Mouse (Mus musculus) lung, postnatal 0 days (tissue): ENCODE measurements around the gene Calcrl. TPM values are rescaled to one million over a fixed set of nuclear protein-coding genes. Genes with fewer than 3 reads are reported as not detected.
A peak's percentile ranks its signal among the peaks of the same experiment; 100 is the strongest.

Experiments
- ATAC-seq: fragments of 200-750 bp; cut with Nextera tagmentation; 2 replicates; pipeline ENCODE4 v1.8.0; 2017; ENCODE audit warnings: moderate library complexity
- DNase-seq: peaks from one replicate; pipeline ENCODE4 v3.0.0-alpha.2; 2016; ENCODE audit warnings: low spot score
- H3K27ac ChIP-seq: fragments of 300-500 bp; sonication (generic); 2 replicates; pipeline ENCODE4 v1.5.1; 2014; ENCODE audit warnings: antibody characterized with exemption, mild to moderate bottlenecking, low read length, mixed read lengths
- H3K27me3 ChIP-seq: fragments of 300-500 bp; sonication (generic); replicated peaks from 2 replicates; pipeline ENCODE4 v1.6.1; 2014; ENCODE audit warnings: low read length, mixed read lengths; ENCODE audit not compliant: insufficient read depth
- H3K36me3 ChIP-seq: fragments of 300-500 bp; sonication (generic); 2 replicates; pipeline ENCODE4 v1.6.1; 2014; ENCODE audit warnings: low read length, mixed read lengths; ENCODE audit not compliant: insufficient read depth
- H3K4me1 ChIP-seq: fragments of 300-500 bp; sonication (generic); 2 replicates; pipeline ENCODE4 v1.6.1; 2014; ENCODE audit warnings: antibody characterized with exemption, low read depth, low read length, mixed read lengths; ENCODE audit not compliant: insufficient read depth
- H3K4me2 ChIP-seq: fragments of 300-500 bp; sonication (generic); replicated peaks from 2 replicates; pipeline ENCODE4 v1.6.1; 2014; ENCODE audit warnings: low read depth, mild to moderate bottlenecking, low read length, moderate library complexity, mixed read lengths
- H3K4me3 ChIP-seq: fragments of 300-500 bp; sonication (generic); 2 replicates; pipeline ENCODE4 v1.5.1; 2014; ENCODE audit warnings: low read depth, low read length
- H3K9ac ChIP-seq: fragments of 300-500 bp; sonication (generic); replicated peaks from 2 replicates; pipeline ENCODE4 v1.6.1; 2014; ENCODE audit warnings: low read depth, mild to moderate bottlenecking
- H3K9me3 ChIP-seq: fragments of 300-500 bp; sonication (generic); 2 replicates; pipeline ENCODE4 v1.6.1; 2016; ENCODE audit warnings: low read length, mixed read lengths
- CTCF ChIP-seq: IDR thresholded peaks from 2 replicates; pipeline ENCODE4 v1.5.1; 2016; ENCODE audit warnings: antibody characterized with exemption, mild to moderate bottlenecking
- EP300 ChIP-seq: IDR thresholded peaks from 2 replicates; pipeline ENCODE4 v1.6.1; 2016; ENCODE audit warnings: antibody characterized with exemption, mild to moderate bottlenecking, control low read depth
- WGBS: fragments of 180-500 bp; shearing (Covaris S2); extraction: QIAGEN DNeasy Blood & Tissue Kit; methylation state at CpG from one replicate; pipeline ENCODE4 v1.1.7; 2014; 5-methylcytosine and 5-hydroxymethylcytosine counted together
- polyA plus RNA-seq: library from polyadenylated mRNA; unstranded; fragments of >200 nt; fragmentation: Nextera tagmentation; extraction: Ambion mirVana; gene quantifications from 2 replicates; pipeline ENCODE4 v1.2.1, GENCODE M21; 2015

Calcrl gene
- polyA plus RNA-seq, 1 experiment from 2014 or later = 347 TPM

DNA sequence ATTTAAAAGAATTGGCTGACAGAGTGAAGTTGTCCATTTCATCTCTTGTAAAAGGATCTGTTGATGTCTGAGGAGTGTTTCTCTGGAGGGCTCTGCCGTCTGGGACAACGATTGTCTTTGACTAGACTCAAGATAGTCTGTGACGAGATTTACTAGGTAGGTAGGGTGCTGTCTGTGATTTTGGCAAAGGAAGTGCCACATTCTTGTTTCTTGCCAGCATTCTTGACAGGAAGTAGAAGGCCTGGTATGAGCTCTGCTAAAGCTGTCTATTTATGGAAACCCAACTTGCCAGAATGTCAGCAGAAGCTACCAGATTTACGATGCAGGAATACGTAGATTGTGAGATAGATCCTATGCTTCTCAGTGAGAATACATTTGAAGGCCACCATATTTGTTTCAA lies 16.7 kb upstream of the Calcrl start:
- H3K4me1 ChIP-seq = no peaks in the 10 kb centered on the region; the same call in 1 of the 2 replicates
- H3K27ac ChIP-seq = no peak overlapping the region
- WGBS = 47% methylated on average over 5 of the region's 5 CpGs
- DNase-seq = no peak
- TF ChIP-seq EP300 = no peak
- TF ChIP-seq CTCF = no peak
- no peak overlapping the region for H3K4me2 ChIP-seq
- H3K27me3 ChIP-seq = no peaks in the 10 kb centered on the region
- no peak for ATAC-seq
- no peak overlapping the region for H3K9ac ChIP-seq
- no peaks in the 10 kb centered on the region for H3K36me3 ChIP-seq
- H3K4me3 ChIP-seq = no peak overlapping the region
- H3K9me3 ChIP-seq = no peaks in the 10 kb centered on the region

DNA sequence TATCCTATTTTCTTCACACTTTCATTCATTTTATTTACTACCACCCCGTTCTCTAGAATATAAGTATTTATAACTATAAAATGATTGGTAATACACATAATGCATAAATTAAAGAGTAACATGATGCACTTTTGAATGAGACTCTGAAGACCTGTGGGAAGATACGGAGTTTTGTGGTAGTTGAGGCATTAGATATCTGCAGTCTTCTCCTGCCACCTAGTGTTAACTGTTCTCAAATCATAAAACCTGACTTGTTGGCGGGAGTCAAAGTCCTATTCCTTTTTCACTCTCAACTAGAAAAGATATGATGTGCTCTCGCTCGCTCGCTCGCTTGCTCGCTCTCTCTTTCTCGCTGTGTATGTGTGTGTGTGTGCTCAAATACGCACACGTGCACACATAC lies 4.5 kb upstream of the Calcrl start:
- DNase-seq (peak; percentile 82), ATAC-seq (no peak)
- Histone ChIP-seq H3K9me3 (no peaks in the 10 kb centered on the region), H3K4me1 (no peaks in the 10 kb centered on the region), H3K4me2 (no peak overlapping the region), H3K27ac (no peak overlapping the region), H3K27me3 (no peaks in the 10 kb centered on the region), H3K9ac (no peak overlapping the region), H3K36me3 (no peaks in the 10 kb centered on the region), H3K4me3 (no peak overlapping the region)
- no peak for TF ChIP-seq EP300
- TF ChIP-seq CTCF = peak; percentile 77
- WGBS = 41% methylated on average over 11 of the region's 11 CpGs

DNA sequence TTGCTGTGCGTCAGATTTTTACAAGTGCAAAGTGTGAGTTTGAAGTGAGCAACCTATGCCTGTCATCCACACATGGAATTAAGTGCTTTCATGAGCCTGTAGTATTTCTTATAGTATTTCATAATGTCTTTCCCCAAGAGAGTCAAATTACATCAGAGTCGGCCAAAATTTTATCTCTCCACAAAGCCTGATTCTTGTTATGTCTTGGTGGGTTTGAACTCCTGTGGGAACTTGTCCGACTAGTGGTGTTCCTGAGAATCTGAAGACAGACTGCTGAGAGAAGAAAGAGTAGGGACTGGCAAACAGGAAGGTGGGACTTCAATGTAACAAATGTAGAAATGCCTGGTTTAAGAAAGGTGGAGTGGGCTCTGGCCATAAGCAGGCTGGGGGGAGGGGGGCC lies 3.6 kb upstream of the Calcrl start:
- no peaks in the 10 kb centered on the region for H3K36me3 ChIP-seq
- no peaks in the 10 kb centered on the region for H3K27me3 ChIP-seq
- no peak overlapping the region for H3K4me3 ChIP-seq
- H3K9ac ChIP-seq = no peak overlapping the region
- no peak overlapping the region for H3K4me2 ChIP-seq
- H3K4me1 ChIP-seq = no peaks in the 10 kb centered on the region
- WGBS = 35% methylated on average over 3 of the region's 3 CpGs
- ATAC-seq (no peak), DNase-seq (no peak)
- H3K9me3 ChIP-seq = no peaks in the 10 kb centered on the region
- no peak overlapping the region for H3K27ac ChIP-seq
- TF ChIP-seq EP300 (no peak), CTCF (0 out of 2 replicates have a peak, but pooled peaks have one; percentile 7)

DNA sequence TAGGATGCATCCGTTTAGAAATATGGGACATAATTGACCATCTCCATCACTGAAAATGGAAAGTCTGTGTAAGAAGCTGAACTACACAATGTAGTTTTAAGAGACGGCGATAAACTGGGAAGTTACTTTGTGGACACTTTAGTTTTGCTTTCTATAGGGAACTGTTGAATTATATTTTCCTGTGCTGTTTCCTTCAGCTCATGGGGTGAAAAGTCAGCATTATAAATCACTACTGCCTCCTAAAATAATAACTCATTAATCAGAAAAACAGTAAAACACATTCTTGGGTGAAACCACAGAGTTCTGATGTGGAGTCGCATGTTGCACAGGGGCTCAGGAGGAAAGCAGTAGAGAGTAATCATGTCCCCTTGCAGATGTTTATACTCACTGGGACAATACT lies 1.3 kb upstream of the Calcrl start:
- Histone ChIP-seq H3K27me3 (no peaks in the 10 kb centered on the region), H3K9me3 (no peaks in the 10 kb centered on the region), H3K4me2 (no peak overlapping the region), H3K36me3 (no peaks in the 10 kb centered on the region), H3K4me3 (no peak overlapping the region), H3K4me1 (no peaks in the 10 kb centered on the region), H3K27ac (no peak overlapping the region), H3K9ac (no peak overlapping the region)
- ATAC-seq (no peak), DNase-seq (no peak)
- WGBS = 62% methylated on average over 4 of the region's 4 CpGs
- TF ChIP-seq CTCF (no peak), EP300 (no peak)

DNA sequence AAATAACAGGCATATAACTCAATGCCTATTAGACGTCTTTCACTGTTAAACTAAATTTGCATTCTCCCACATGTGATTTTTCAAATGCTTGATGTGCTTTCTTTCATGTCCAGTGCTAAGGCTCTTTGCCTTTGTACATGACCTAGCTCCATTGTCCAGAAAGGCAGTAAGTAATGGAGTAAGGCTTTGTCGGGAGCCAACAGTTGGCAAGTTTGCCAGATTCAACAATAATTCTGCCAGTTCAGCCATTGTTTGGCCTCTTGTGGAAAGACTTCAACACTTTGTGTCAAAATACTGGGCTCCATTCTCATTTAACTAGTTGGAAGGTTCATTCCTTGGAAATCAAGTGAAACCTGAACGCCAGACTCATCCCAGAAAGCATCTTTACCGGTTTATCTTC lies 8.7 kb downstream of the Calcrl start:
- Histone ChIP-seq H3K4me1 (no peaks in the 10 kb centered on the region), H3K4me2 (peak overlapping the region; percentile 19; the same call in 1 of the 2 replicates), H3K36me3 (no peaks in the 10 kb centered on the region; the same call in 1 of the 2 replicates), H3K9me3 (no peaks in the 10 kb centered on the region), H3K9ac (no peak overlapping the region), H3K27ac (no peak overlapping the region), H3K27me3 (no peaks in the 10 kb centered on the region), H3K4me3 (no peak overlapping the region)
- 78% methylated on average over 4 of the region's 4 CpGs for WGBS
- TF ChIP-seq EP300 (no peak), CTCF (no peak)
- ATAC-seq (no peak), DNase-seq (no peak)

DNA sequence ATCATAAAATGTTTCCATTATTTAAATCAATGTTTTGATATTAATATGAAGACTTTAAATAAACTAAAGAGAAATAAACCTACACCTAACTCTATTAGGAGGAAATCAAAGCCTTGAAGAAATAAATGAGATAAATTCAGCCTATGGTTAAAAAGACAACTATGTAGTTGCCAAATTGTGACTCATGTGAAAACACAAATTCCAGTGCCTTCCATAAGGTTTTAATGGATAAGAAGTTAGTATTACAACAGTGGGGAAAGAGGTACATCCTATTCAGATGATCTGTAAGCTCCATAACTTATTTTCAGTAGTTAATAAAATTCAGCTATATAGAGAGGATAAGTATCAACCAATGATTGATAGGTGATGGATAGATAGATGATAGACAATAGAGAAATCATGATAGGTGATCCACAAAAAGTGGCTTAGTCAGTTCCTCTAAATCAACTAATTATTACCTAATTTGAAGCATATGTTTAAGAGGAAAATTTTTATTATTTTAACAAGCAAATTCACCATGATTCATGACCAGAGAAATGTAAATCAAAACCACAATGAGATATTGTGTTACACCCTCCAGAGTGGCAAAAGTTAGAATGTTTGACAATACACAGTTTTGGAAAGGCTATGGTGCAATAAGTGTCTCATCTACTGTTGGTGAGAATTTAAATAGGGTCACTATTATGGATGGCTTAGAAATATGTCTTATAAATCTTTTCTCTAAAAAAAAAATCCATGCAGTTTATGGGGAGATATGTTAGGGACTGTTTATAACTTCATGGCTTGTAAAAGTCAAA lies 15.2 kb downstream of the Calcrl start:
- ATAC-seq (no peak), DNase-seq (no peak)
- Histone ChIP-seq H3K4me2 (no peak overlapping the region), H3K9ac (no peak overlapping the region), H3K27ac (no peak overlapping the region), H3K36me3 (no peaks in the 10 kb centered on the region; the same call in 1 of the 2 replicates), H3K4me3 (no peak overlapping the region), H3K4me1 (no peaks in the 10 kb centered on the region), H3K9me3 (no peaks in the 10 kb centered on the region), H3K27me3 (no peaks in the 10 kb centered on the region)
- TF ChIP-seq EP300 (no peak), CTCF (no peak)
